Mouse (Mus musculus) urinary bladder, postnatal 10 days (tissue): ENCODE data around the gene Cnga4.
"Not testable (repeated sequence)": the region's sequence is repeated elsewhere in the genome, so short reads cannot be mapped to it uniquely, and the experiment has no call there.

Experiments used
- DNase-seq: peaks from one replicate; pipeline ENCODE4 v3.0.0; 2022; ENCODE audit warnings: low spot score

Gene Cnga4

DNA sequence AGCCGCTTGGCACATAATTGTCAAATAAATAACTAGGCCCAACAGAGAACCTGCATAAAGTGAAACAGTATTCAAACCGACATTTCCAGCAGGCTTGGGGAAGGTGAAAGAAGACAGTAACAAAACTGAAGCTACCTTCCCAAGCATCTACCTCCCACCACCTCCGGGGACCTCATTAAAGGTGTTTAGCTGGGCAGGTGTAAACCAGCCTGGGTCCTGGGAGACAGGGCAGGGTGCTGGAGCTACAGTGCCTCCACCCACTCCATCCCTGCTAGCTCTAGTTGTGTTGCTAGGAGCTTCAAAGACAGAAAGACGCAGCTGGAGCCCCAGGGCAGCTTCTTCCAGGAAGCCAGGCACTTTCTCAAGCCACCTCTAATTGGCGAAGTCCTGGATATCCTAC lies at the start of gene Cnga4:
TSS of gene Cnga4 (plus strand) at position 301 of the 400 bp plus-strand sequence.
- no peak for DNase-seq

DNA sequence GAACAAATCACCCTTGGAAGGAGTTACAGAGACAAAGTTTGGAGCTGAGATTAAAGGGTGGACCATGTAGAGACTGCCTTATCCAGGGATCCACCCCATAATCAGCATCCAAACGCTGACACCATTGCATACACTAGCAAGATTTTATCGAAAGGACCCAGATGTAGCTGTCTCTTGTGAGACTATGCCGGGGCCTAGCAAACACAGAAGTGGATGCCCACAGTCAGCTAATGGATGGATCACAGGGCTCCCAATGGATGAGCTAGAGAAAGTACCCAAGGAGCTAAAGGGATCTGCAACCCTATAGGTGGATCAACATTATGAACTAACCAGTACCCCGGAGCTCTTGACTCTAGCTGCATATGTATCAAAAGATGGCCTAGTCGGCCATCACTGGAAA lies 48.3 kb upstream of the Cnga4 start:
- not testable (repeated sequence) for DNase-seq

DNA sequence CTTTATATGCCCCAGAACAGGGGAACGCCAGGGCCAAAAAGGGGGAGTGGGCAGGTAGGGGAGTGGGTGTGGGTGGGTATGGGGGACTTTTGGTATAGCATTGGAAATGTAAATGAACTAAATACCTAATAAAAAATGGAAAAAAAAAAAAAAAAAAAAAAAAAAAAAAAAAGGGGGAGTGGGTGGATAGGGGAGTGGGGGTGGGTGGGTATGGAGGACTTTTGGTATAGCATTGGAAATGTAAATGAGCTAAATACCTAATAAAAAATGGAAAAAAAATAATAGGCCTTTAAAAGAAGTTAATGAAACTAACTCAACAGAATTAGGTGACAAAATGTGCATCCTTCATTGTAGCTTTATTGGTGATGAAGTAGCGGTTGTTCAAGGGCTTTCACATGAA lies 47.9 kb upstream of the Cnga4 start:
- DNase-seq, result not testable (repeated sequence)

DNA sequence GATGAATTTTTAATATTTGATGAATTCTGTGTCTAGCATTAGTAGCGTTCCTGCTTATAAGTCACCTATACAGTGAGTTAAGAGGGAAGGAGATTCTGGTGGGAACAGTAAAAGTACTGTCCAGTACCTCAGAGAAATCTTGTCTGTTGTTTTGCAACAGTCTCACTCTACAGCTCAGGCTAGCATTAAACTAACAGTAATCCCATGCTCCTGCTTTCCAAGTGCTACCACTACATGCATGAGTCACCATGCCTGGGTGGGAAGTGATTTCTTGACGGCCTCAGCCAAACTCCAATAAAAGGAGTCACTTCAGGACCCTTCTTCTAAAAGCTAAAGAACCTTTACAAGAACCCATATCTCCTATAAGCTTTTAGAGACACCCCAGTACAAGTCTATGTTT lies 42.7 kb upstream of the Cnga4 start:
- no peak for DNase-seq

DNA sequence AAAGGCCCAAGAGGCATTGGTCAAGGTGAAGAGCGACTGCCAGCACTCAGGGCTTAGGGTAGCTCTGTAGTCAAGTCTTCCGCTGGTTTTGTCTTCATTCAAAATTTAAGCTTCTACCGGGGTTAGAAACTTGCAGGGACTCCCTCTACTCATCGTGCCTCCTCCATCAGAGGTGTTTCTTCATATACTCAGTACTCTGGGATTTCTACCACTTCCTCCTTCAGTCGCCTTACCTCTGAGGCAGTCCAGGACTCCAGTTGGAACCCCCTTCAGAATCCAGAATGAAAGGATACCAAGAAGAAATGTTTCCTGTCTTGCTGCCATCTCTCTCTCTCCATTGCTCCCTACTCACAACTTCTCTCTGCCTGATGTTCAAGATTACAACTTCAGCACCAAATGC lies 37.1 kb upstream of the Cnga4 start:
- no peak for DNase-seq

DNA sequence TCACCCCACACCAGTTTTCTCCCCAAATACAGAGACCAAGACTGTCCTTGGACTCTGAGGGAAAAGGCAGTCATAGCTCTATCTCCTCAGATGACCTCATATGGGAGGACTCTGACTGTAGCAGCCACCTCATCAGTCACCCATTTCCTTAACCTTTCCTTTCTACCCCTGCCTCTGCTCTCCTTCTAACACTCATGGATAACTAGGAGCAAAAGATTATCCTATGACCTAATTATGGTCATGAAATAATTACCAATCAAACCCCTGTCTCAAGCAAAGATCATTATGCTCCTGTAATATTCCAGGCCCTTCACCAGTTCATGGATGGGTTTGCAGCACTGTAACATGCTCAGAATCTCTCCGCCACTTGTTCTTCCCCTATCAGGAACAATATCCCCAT lies 36.4 kb upstream of the Cnga4 start, which contains the start of gene Olfr692:
TSS of gene Olfr692 (plus strand) at position 301 of the 400 bp plus-strand sequence.
- no peak for DNase-seq

DNA sequence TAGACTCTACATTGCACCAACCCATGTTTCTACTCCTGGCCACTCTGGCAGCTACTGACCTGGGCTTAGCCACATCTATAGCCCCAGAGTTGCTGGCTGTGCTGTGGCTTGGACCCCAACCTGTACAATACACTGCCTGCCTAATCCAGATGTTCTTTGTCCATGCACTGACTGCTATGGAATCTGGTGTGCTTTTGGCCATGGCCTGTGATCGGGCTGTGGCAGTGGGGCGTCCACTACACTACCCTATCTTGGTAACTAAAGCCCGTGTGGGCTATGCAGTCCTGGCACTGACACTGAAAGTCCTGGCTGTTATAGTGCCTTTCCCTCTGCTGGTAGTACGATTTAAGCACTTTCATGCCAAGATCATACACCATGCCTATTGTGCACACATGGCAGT lies 35.8 kb upstream of the Cnga4 start:
- DNase-seq, result no peak

DNA sequence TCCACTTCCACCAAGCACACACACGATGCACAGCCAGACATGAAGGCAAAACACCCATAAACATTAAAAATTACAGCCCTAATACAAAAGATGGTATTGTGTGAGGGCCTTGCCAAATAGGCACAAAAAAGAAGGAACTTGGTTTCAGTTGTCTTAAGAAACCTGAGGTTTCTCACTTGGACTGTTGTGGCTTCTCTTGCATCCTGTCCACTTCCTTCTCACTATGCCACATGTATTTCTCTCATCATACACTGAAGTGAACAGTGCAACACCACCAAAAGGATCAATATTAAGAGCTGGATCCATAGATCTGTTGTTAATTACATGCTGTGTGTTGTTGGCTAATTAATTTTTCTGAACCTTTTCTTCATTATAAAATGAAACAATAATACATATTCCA lies 31.5 kb upstream of the Cnga4 start:
- DNase-seq, result no peak

DNA sequence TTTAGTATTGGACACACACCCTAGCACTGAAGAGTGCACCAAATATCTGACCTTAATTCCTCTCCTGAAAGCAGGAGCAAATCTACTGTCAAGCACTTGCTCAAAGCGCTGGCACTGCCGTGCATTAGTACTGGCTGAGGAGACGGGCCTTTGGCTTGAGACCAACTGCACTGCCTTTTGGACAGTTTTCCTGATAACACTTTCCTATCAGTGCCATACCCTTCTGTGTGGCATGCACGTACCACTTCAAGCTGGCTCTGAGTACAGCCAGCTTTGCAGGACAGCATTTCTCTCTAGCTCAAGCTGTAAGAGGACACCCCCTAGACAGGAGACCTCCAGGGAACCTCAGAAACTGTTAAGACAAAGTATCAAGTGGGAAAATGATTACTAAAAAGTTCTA lies 30.9 kb upstream of the Cnga4 start:
- DNase-seq, result no peak

DNA sequence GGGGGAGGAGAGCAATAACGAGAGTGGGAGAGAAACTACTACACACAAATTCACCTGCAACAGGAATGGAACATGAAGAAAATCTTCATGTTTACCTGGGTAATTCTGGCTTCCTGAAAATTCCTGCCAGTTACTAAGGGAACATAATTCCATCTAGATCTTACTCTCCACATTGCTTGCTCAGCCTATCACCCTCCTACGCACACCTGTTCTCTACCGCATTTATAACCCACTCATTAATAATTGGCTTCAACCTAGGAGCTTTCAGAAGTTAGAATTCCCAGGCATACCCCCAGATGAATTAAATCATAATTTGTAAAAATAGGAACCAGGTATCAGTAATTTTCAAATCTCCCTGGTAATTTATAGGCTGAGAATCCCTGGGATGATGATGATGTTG lies 30.4 kb upstream of the Cnga4 start:
- no peak for DNase-seq

DNA sequence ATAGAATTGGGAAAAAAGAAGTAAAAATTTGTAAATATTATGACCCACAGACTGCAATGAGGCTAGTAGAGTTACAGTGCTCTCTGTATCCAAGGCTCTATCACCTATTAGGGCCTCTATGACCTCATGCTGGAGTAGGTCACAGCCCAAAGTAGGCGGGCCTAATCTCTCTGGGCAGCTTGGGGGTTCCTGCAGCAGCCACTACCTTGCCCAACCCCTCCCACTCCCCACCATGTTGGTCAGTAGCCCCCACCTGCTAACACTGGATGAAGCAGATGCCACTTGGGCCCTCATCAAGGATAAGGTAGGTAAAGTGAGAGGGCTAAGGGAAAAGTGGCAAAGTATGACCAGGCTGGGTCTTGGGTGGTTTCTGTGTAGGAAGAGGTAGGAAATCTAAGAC lies 29.5 kb upstream of the Cnga4 start, which contains the start of gene Gm5901:
TSS of gene Gm5901 (plus strand) at position 173 of the 400 bp plus-strand sequence.
- DNase-seq, result no peak

DNA sequence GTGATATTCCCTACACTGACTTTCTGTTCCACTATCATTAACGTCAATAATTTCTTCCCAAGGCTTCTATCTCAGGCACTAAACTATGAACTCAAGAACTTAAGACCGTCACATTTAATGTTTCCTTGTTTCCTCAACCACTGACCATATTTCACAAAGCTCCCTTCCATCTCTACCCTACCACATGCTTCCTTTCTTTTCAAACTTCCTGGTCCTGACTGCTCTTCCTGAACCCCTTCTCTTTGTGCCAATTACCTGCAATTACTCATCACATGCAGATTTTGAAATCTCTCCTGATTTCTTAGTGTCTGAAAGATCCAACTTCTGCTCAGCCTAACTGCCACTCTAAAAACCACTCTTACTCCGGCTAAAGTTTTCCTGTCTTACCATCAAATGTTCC lies 24.0 kb upstream of the Cnga4 start:
- no peak for DNase-seq

DNA sequence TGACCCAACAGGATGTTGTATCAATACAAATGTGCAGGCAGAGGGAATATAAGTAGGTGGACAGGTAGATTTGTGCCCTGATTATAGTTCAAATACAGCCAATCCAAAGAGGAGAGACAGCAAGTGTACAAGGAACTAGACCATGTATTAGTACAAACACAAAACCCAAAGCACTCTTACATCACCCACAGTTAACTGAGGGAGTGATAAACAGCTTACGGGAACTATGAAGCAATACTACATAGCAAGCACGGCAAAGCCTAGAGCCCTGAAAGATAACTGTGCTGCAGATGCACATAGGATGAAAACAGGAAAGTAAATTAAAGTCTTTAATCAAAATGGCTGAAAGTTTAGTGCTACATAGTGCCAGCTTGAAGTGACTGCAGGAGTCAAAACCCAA lies 16.7 kb upstream of the Cnga4 start:
- no peak for DNase-seq

DNA sequence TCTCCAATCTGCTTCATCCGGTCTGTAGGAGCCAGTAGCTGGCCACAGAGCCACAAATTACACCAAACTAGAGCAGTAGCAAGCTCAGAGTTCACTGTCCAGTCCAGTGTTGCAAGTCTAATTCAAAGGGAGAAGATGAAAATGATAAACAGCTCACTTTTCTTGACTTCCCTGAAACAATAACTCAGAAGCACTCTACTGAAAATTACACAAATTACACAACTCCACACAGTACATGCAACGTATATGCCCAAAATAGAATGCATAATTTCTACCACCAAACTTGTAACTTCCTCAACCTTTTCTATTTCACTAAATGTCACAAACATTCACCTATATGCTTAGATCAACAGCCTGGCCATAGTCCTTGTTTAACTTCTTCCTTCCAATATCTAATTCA lies 14.1 kb upstream of the Cnga4 start:
- DNase-seq, result no peak

DNA sequence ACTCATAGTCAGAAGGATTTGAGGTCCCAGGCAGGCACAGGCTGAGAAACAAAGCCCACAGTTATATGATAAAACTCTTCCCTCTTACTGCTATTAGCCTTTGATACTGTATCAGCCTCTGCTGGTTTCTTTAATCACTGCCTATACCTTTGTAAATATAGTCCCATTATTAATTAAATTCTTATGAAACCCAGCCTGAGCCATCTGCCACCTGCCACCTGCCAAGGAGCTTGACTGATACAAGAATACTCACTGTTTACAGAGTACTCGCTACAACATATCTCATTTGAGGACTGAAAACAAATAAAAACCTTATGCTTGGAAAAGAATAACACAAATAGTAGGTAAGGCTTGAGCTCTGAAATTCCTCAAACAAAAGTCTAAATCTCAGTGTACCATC lies 9.8 kb upstream of the Cnga4 start:
- no peak for DNase-seq

DNA sequence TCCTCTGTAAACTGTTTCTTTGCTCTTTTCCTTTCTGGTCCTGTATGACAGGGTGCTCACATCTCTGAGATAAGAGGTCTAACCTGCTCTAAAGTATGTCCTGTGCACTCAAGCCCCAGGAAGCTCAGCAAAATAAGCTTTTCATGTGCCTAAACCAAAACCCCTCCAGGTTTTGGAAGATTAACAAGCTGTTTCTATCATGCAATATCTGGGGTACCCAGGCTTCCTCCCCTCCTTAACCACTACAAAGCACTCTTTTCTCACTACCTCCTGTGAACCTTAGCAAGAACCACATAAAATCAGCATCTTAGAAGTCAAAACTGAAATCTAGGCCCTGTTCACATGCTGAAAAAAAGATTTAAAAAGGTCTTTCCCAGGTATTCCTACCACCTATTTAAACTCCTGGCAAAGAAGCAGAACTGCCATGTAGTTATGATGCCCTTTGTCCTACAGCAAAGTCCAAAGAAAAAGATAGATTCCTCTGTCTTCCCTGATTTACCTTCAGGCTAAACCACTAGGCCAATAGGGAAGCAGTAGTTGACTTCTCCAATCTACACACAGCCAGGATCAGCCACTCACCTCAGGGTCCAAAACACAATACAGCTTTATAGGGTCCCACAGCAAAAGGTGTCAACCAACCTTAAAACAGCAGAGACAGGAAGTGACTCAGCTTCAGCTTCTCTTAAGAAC lies 9.1 kb upstream of the Cnga4 start:
- no peak for DNase-seq

DNA sequence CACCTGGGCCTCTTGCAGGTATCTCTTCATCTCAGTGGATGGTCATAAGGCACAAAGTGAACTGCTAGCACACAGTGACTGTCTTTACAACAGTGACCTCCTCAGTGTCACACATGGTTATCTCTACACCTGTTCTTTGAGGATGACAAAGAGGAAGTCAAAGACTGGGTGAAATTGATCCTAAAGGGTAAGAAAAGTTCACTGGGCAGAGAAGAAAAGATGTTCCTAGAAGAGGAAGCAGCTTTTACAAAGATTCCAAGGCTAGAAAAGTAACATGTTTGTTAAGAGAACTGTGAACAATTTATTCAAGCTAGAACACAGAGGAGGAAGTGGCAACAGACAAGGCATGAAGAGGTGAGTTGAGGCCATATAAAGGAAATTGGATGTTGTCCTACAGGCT lies 8.2 kb upstream of the Cnga4 start:
- no peak for DNase-seq

DNA sequence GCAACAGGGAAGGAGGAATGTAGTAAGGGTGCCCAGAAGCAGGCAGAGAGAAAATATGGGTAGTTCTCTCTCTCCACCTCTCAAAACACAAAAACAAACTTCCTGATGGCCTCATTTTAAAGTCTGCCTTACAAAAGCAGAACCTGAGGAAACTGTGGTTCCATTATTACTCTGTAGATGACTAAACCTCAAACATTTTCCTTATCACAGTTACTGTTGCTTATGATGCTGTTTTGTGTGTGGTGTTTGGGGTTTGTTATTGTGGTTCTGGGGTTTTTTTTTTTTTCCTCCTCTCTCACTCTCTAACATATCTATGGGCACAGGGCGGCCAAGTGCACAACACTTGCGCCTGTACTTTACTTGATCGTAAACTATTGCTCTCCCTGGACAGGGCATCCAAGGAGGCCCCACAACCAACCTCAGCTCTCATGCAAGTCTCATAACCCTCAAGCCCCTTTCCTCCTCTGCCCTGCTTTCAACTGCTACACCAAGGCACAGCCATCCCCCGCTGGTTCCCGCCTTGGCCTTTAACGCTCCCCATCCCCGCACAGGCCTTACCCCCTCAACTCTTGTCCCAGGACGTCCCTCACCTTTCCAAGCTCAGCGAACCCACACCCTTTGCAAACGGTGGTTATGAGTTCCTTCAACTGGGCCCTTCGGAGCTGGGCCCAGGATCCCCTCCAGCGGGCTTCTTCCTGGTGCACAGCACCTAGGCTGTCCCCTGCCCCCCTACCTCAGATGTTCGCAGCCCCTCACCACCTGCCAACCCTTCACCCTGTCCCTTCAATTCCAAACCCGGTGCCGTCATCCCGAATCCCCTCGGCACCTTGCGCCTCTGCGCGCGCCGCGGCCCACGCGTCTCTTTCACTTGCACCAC lies 5.1 kb upstream of the Cnga4 start:
- DNase-seq, result no peak

DNA sequence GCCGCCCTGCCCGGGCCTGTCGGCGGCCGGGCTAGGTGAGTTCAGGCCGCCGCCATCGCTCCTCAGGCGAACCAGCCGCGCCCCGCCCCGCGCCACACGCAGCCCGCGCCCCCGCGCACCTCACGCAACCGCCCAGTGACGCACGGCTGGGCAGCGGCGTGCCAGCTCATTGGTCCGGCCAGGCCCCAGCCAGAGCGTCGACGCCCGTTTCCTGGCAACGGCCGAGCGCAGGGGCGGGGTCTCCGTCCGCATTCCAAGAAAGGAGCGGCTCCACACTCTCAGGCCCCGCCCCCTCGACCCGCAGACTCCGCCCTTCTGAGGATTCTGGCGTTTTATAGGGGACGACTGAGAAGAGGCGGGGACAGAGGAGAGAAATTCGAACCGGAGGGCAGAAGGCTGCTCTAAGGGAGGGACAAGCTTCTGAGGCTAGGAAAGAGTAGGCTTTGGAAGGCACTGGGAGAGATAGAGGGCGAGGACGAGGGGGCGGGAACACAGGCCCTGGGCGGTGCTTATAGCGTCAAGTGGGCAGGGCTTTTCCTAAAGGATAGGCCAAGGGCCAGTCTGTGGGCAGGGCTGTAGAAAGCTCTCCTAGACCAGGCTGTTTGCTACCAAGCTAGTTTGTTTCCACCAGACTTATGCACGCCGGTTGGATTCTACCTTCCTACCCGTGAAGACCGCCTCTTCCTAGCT lies 4.3 kb upstream of the Cnga4 start, which contains the start of gene Fam160a2:
TSS of gene Fam160a2 (minus strand) at position 120 of the 690 bp plus-strand sequence.
- peak; percentile 97 for DNase-seq

DNA sequence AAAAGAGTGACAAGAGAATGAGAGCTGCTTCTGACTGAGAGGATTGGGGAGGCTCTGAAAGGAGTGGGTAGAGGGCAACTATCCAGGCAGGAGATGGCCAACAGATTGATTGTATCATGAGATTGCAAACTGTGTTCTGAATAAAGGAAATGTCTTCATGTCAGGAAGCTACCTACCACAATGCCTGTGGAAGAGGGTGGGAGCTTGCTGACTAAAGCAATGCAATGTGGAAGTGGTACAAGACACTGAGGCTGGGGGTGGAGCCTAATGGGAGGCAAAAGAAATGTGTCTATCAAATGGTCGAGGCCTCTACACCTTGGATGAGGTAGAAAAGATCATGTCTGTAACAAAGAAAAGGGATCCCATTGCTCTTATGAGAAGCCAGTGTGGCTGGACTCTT lies 2.0 kb downstream of the Cnga4 start:
- no peak for DNase-seq

DNA sequence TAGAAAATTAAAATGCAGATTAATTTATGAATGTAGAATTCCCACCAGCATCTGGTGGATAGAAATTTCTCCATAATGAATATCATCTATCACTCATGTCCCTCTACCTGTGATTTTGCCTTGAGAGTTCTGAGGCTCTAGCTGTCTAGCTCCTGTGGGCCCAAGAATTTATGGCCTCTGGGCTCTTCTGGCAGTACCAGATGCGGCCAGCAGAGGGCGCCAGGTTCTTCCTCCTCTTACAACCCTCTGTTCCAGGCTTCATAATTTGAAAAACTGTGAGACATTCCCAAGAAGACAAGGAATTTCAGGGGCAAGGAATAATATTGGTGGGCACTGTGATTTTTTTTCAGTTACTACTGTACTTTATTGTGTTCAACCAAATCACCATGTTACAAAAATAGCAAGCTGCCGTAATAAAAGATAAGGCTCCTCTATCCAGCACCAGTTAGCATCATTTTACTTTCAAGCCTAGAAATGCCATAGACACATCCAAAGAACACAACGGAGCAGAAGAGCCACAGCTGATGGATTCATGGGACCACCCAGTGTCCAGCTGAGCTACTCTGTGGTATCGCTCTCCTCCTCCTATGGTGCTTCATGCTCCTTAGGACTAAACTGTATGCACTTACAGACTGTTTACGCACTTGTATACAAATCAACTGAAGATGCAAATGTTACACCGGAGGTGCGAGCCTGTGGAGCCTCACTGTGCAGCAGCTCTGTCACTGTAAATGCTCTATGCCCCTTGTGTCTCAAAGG lies 7.7 kb downstream of the Cnga4 start:
- DNase-seq, result not testable (repeated sequence)

DNA sequence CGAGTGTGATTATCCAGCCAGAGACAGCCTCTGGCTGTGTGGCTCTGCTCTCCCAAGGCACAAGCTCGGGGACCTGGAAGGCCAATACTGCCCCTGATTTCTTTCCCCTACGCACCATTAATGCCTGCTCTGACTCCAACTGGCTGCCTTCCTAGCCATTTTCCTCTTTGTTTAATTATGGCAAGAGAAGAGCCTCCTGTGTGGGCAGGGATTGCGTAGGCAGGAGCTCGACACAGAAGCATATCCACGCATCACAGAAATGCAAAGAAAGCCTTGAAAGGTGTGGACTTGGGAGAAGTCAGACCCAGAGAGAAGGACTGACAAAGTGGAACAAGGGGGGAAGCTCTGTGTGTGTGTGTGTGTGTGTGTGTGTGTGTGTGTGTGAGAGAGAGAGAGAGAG lies 10.0 kb downstream of the Cnga4 start:
- no peak for DNase-seq
